Mouse (Mus musculus) stomach, postnatal 0 days (tissue): ENCODE results near the gene Lamtor2. TPM values are rescaled to one million over a fixed set of nuclear protein-coding genes. Genes with fewer than 3 reads are reported as not detected.
"Not testable (repeated sequence)": the region's sequence is repeated elsewhere in the genome, so short reads cannot be mapped to it uniquely, and the experiment has no call there.

Source experiments
- ATAC-seq: fragments of 200-750 bp; cut with Nextera tagmentation; 2 replicates; pipeline ENCODE4 v1.8.0; 2017; ENCODE audit not compliant: low FRiP score, low TSS enrichment
- DNase-seq: peaks from one replicate; pipeline ENCODE4 v3.0.0-alpha.2; 2016; ENCODE audit warnings: low spot score
- H3K27ac ChIP-seq: fragments of 300-500 bp; sonication (generic); replicated peaks from 2 replicates; pipeline ENCODE4 v1.5.1; 2014; ENCODE audit warnings: mild to moderate bottlenecking, control low read depth
- H3K27me3 ChIP-seq: fragments of 300-500 bp; sonication (generic); 2 replicates; pipeline ENCODE4 v1.6.1; 2014; ENCODE audit warnings: low read length; ENCODE audit not compliant: control insufficient read depth, insufficient read depth
- H3K36me3 ChIP-seq: fragments of 300-500 bp; sonication (generic); 2 replicates; pipeline ENCODE4 v1.6.1; 2014; ENCODE audit warnings: low read length, mixed read lengths; ENCODE audit not compliant: control insufficient read depth, insufficient read depth
- H3K4me1 ChIP-seq: fragments of 300-500 bp; sonication (generic); replicated peaks from 2 replicates; pipeline ENCODE4 v1.6.1; 2014; ENCODE audit warnings: antibody characterized with exemption; ENCODE audit not compliant: control insufficient read depth, insufficient read depth
- H3K4me2 ChIP-seq: fragments of 300-500 bp; sonication (generic); replicated peaks from 2 replicates; pipeline ENCODE4 v1.6.1; 2014; ENCODE audit warnings: low read depth, mild to moderate bottlenecking, control low read depth, moderate library complexity
- H3K4me3 ChIP-seq: fragments of 300-500 bp; sonication (generic); 2 replicates; pipeline ENCODE4 v1.5.1; 2014; ENCODE audit warnings: low read depth, low read length, control low read depth
- H3K9ac ChIP-seq: fragments of 300-500 bp; sonication (generic); 2 replicates; pipeline ENCODE4 v1.6.1; 2014; ENCODE audit warnings: mild to moderate bottlenecking, low read length, control low read depth, mixed read lengths
- H3K9me3 ChIP-seq: fragments of 300-500 bp; sonication (generic); 2 replicates; pipeline ENCODE4 v1.6.1; 2016; ENCODE audit warnings: low read length; ENCODE audit not compliant: control insufficient read depth
- CTCF ChIP-seq: IDR thresholded peaks from 2 replicates; pipeline ENCODE4 v1.5.1; 2016; ENCODE audit warnings: antibody characterized with exemption, low read depth, mild to moderate bottlenecking, moderate library complexity
- EP300 ChIP-seq: optimal IDR thresholded peaks from 2 replicates; pipeline ENCODE3; 2016; ENCODE audit warnings: antibody characterized with exemption
- WGBS: fragments of 180-500 bp; shearing (Covaris S2); extraction: QIAGEN DNeasy Blood & Tissue Kit; methylation state at CpG from one replicate; pipeline ENCODE4 v1.1.7; 2014; 5-methylcytosine and 5-hydroxymethylcytosine counted together
- polyA plus RNA-seq: library from polyadenylated mRNA; unstranded; fragments of >200 nt; fragmentation: Nextera tagmentation; extraction: Ambion mirVana; gene quantifications from 2 replicates; pipeline ENCODE4 v1.2.1, GENCODE M21; 2015

Lamtor2 gene
- polyA plus RNA-seq = 154 and 157 TPM in 2 replicates

GRCm38 (mm10) chr3:88552676-88553524 is at the start of gene Lamtor2:
Gene Lamtor2 (minus strand): TSS chr3:88553074.
- under 1% methylated on average over 48 of the region's 48 CpGs for whole genome bisulfite sequencing
- Histone ChIP-seq H3K4me2 (peak within 1 kb of the TSS; percentile 97), H3K4me3 (peak within 1 kb of the TSS; percentile 92), H3K27ac (peak within 1 kb of the TSS; percentile 98), H3K9ac (peak within 1 kb of the TSS; percentile 86), H3K4me1 (no peaks in the 10 kb centered on the region; the same call in 1 of the 2 replicates), H3K27me3 (no peaks in the 10 kb centered on the region), H3K9me3 (no peaks in the 10 kb centered on the region), H3K36me3 (peaks cover 8% of the 10 kb centered on the region; the same call in 1 of the 2 replicates)
- ATAC-seq (peak; percentile 92), DNase-seq (peak; percentile 98)
- TF ChIP-seq CTCF (no peak; the same call in 1 of the 2 replicates), EP300 (no peak)

- Histone ChIP-seq H3K9ac (no peak overlapping the region), H3K9me3 (no peaks in the 10 kb centered on the region), H3K4me3 (no peak overlapping the region), H3K36me3 (no peaks in the 10 kb centered on the region), H3K4me1 (no peaks in the 10 kb centered on the region), H3K27ac (no peak overlapping the region), H3K4me2 (no peak overlapping the region), H3K27me3 (no peaks in the 10 kb centered on the region)
- DNase-seq (no peak), ATAC-seq (no peak)
- WGBS = 75% methylated on average over 4 of the region's 4 CpGs
- no peak for TF ChIP-seq CTCF
- no peak for TF ChIP-seq EP300
These were observed 49.6 kb upstream of the Lamtor2 start for GRCm38 (mm10) chr3:88602466-88602865.

- 88% methylated on average over 4 of the region's 4 CpGs for WGBS
- DNase-seq, H3K4me3 ChIP-seq, H3K9me3 ChIP-seq, H3K27me3 ChIP-seq, ATAC-seq, H3K4me1 ChIP-seq, H3K9ac ChIP-seq, H3K4me2 ChIP-seq, H3K27ac ChIP-seq, H3K36me3 ChIP-seq: not testable (repeated sequence)
These were observed 43.7 kb upstream of the Lamtor2 start for GRCm38 (mm10) chr3:88596547-88596946.

- no peak overlapping the region for H3K4me3 ChIP-seq
- WGBS = 21% methylated on average over 10 of the region's 10 CpGs
- ATAC-seq = peak; percentile 29; the same call in 1 of the 2 replicates
- H3K9me3 ChIP-seq = no peaks in the 10 kb centered on the region
- no peaks in the 10 kb centered on the region for H3K36me3 ChIP-seq
- no peak overlapping the region for H3K4me2 ChIP-seq
- no peak overlapping the region for H3K9ac ChIP-seq
- H3K27me3 ChIP-seq = no peaks in the 10 kb centered on the region
- TF ChIP-seq EP300 = no peak
- TF ChIP-seq CTCF = no peak
- no peak overlapping the region for H3K27ac ChIP-seq
- H3K4me1 ChIP-seq = peaks cover 7% of the 10 kb centered on the region; the same call in 1 of the 2 replicates
- DNase-seq = no peak
These were observed 41.2 kb upstream of the Lamtor2 start for GRCm38 (mm10) chr3:88593893-88594580.

- peaks cover 7% of the 10 kb centered on the region; the same call in 1 of the 2 replicates for H3K4me1 ChIP-seq
- peaks cover 4% of the 10 kb centered on the region for H3K36me3 ChIP-seq
- peak; percentile 28; the same call in 1 of the 2 replicates for ATAC-seq
- WGBS = 65% methylated on average over 10 of the region's 10 CpGs
- TF ChIP-seq EP300 (no peak), CTCF (no peak)
- no peak overlapping the region for H3K9ac ChIP-seq
- DNase-seq = no peak
- no peaks in the 10 kb centered on the region for H3K9me3 ChIP-seq
- H3K27ac ChIP-seq = peak overlapping the region; percentile 49; the same call in 1 of the 2 replicates
- no peaks in the 10 kb centered on the region for H3K27me3 ChIP-seq
- H3K4me3 ChIP-seq = no peak overlapping the region
- H3K4me2 ChIP-seq = peak overlapping the region; percentile 28; the same call in 1 of the 2 replicates
These were observed 40.2 kb upstream of the Lamtor2 start for GRCm38 (mm10) chr3:88592942-88593576.
